21 mouse cellular contexts compared by ENCODE assay signal in genomic region chr17:47701793-47702192, GRCm38 (mm10). TPM values are rescaled to one million over a fixed set of nuclear protein-coding genes. Genes with fewer than 3 reads are reported as not detected.
DNase-seq lines count a peak whose midpoint lies in the region; ATAC-seq and TF ChIP-seq lines count a peak whose summit lies in the region.
"Had no signal": no experiment of that assay in that cellular context is flagged by ENCODE, and none has a peak within 500 bp of the region (broad histone marks: within the 10 kb centered on the region; RNA-seq: fewer than 3 reads in every experiment).

No protein-coding gene starts in this region.

- whole genome bisulfite sequencing in hindbrain, embryonic 15.5 days, result 71% methylated on average over 9 of the region's 9 CpGs
- 73% methylated on average over 9 of the region's 9 CpGs for WGBS in hindbrain, embryonic 12.5 days
- WGBS in midbrain, embryonic 14.5 days, result 72% methylated on average over 9 of the region's 9 CpGs
- 85% methylated on average over 9 of the region's 9 CpGs for WGBS in midbrain, embryonic 13.5 days
- WGBS in bone marrow, adult 2 months, result 75% methylated on average over 9 of the region's 9 CpGs
- WGBS in intestine, embryonic 16.5 days, result 72% methylated on average over 9 of the region's 9 CpGs

- H3K4me1 ChIP-seq in hindbrain, embryonic 15.5 days (replicated peaks), result no peaks in the 10 kb centered on the region
- no peaks in the 10 kb centered on the region for H3K4me1 ChIP-seq in hindbrain, embryonic 12.5 days
- no peaks in the 10 kb centered on the region for H3K4me1 ChIP-seq in midbrain, embryonic 14.5 days (ENCODE audit: control insufficient read depth, insufficient read depth, low read length)
- H3K4me1 ChIP-seq in midbrain, embryonic 13.5 days (replicated peaks), result no peaks in the 10 kb centered on the region
- peaks cover under 1% of the 10 kb centered on the region for H3K4me1 ChIP-seq in ES-Bruce4 (ENCODE audit: control insufficient read depth, insufficient read depth, low read length)
- no peaks in the 10 kb centered on the region for H3K4me1 ChIP-seq in bone marrow, adult 2 months (ENCODE audit: control insufficient read depth, insufficient read depth, low read length)
- H3K4me1 ChIP-seq in intestine, embryonic 16.5 days (ENCODE audit: control insufficient read depth, insufficient read depth, low read length), result peaks cover 17% of the 10 kb centered on the region

- H3K4me3 ChIP-seq in hindbrain, embryonic 15.5 days, result no peak overlapping the region
- no peak overlapping the region for H3K4me3 ChIP-seq in hindbrain, embryonic 12.5 days
- no peak overlapping the region for H3K4me3 ChIP-seq in midbrain, embryonic 14.5 days (replicated peaks; ENCODE audit: low read depth, low read length)
- H3K4me3 ChIP-seq in midbrain, embryonic 13.5 days (replicated peaks), result no peak overlapping the region
- no peak overlapping the region for H3K4me3 ChIP-seq in ES-Bruce4 (ENCODE audit: low read depth, low read length)
- H3K4me3 ChIP-seq in bone marrow, adult 2 months (replicated peaks; ENCODE audit: control insufficient read depth, low read depth, low read length), result no peak overlapping the region
- no peak overlapping the region for H3K4me3 ChIP-seq in intestine, embryonic 16.5 days (ENCODE audit: low read length)
- H3K4me3 ChIP-seq: embryonic facial prominence, embryonic 12.5 days; erythroblast, embryonic 14.5 days; heart, embryonic 15.5 days; limb, embryonic 12.5 days; neural tube, embryonic 15.5 days had no signal

- ATAC-seq in hindbrain, embryonic 15.5 days (ENCODE audit: low FRiP score, low read depth), result peak; percentile 49; the same call in 1 of the 2 replicates
- no peak for ATAC-seq in hindbrain, embryonic 12.5 days (ENCODE audit: low FRiP score)
- no peak for ATAC-seq in midbrain, embryonic 14.5 days (ENCODE audit: low FRiP score, low TSS enrichment)
- no peak for ATAC-seq in midbrain, embryonic 13.5 days
- ATAC-seq in intestine, embryonic 16.5 days, result no peak

- H3K36me3 ChIP-seq in hindbrain, embryonic 15.5 days, result peaks cover 35% of the 10 kb centered on the region
- H3K36me3 ChIP-seq in hindbrain, embryonic 12.5 days, result peaks cover 46% of the 10 kb centered on the region
- H3K36me3 ChIP-seq in midbrain, embryonic 14.5 days (ENCODE audit: control insufficient read depth, insufficient read depth, low read length), result peaks cover 52% of the 10 kb centered on the region
- H3K36me3 ChIP-seq in midbrain, embryonic 13.5 days, result peaks cover 55% of the 10 kb centered on the region
- H3K36me3 ChIP-seq in ES-Bruce4 (ENCODE audit: control insufficient read depth, insufficient read depth, low read length, poor library complexity, severe bottlenecking), result no peaks in the 10 kb centered on the region
- H3K36me3 ChIP-seq in intestine, embryonic 16.5 days (ENCODE audit: control insufficient read depth, insufficient read depth, low read length), result 0 out of 2 replicates have a peak, but pooled peaks cover 6% of the 10 kb centered on the region

- DNase-seq in midbrain, embryonic 14.5 days, result peak; percentile 39
- DNase-seq: adrenal gland, postnatal 36 days; cerebellum, adult 18-20 months; cerebellum, postnatal 14 days; heart, postnatal 36 days; kidney, adult 18-20 months; kidney, postnatal 4 days; lung, adult 2 months had no signal

- no peak for TF ChIP-seq EP300 in ES-Bruce4 (IDR thresholded peaks at IDR 0.05; ENCODE audit: insufficient read depth, low read depth, low read length)

- no peak overlapping the region for H3K4me2 ChIP-seq in hindbrain, embryonic 15.5 days
- no peak overlapping the region for H3K4me2 ChIP-seq in hindbrain, embryonic 12.5 days (replicated peaks)
- H3K4me2 ChIP-seq in midbrain, embryonic 14.5 days (ENCODE audit: low read length), result no peak overlapping the region
- no peak overlapping the region for H3K4me2 ChIP-seq in midbrain, embryonic 13.5 days (replicated peaks)
- H3K4me2 ChIP-seq in intestine, embryonic 16.5 days (ENCODE audit: low read depth, low read length), result no peak overlapping the region
- H3K4me2 ChIP-seq: embryonic facial prominence, embryonic 12.5 days; heart, embryonic 15.5 days; limb, embryonic 12.5 days; liver, embryonic 11.5 days; neural tube, embryonic 15.5 days had no signal

- no peak for TF ChIP-seq POLR2A in ES-Bruce4 (IDR thresholded peaks at IDR 0.05; ENCODE audit: insufficient read depth, low read length)
- TF ChIP-seq POLR2A in bone marrow, adult 2 months (IDR thresholded peaks at IDR 0.05; ENCODE audit: borderline replicate concordance, control insufficient read depth, low read depth, low read length), result peak; percentile 16; the same call in 1 of the 2 replicates

- no peak for TF ChIP-seq CTCF in ES-Bruce4 (IDR thresholded peaks at IDR 0.05; ENCODE audit: low read depth, low read length)
- TF ChIP-seq CTCF in bone marrow, adult 2 months (IDR thresholded peaks at IDR 0.05; ENCODE audit: control insufficient read depth, insufficient read depth, low read length), result no peak

- no peaks in the 10 kb centered on the region for H3K9me3 ChIP-seq in hindbrain, embryonic 15.5 days
- H3K9me3 ChIP-seq in hindbrain, embryonic 12.5 days (replicated peaks), result no peaks in the 10 kb centered on the region
- H3K9me3 ChIP-seq in midbrain, embryonic 14.5 days (ENCODE audit: control insufficient read depth, low read length), result no peaks in the 10 kb centered on the region
- H3K9me3 ChIP-seq in midbrain, embryonic 13.5 days, result no peaks in the 10 kb centered on the region
- no peaks in the 10 kb centered on the region for H3K9me3 ChIP-seq in ES-Bruce4 (replicated peaks; ENCODE audit: control insufficient read depth, insufficient read depth, low read length, poor library complexity, severe bottlenecking)
- H3K9me3 ChIP-seq in intestine, embryonic 16.5 days (ENCODE audit: control insufficient read depth, low read length), result no peaks in the 10 kb centered on the region
- H3K9me3 ChIP-seq: embryonic facial prominence, embryonic 12.5 days; heart, embryonic 15.5 days; limb, embryonic 12.5 days; neural tube, embryonic 15.5 days had no signal

- no peak overlapping the region for H3K9ac ChIP-seq in hindbrain, embryonic 15.5 days
- H3K9ac ChIP-seq in hindbrain, embryonic 12.5 days, result no peak overlapping the region
- H3K9ac ChIP-seq in midbrain, embryonic 14.5 days (replicated peaks; ENCODE audit: low read length), result no peak overlapping the region
- H3K9ac ChIP-seq in midbrain, embryonic 13.5 days (replicated peaks), result no peak overlapping the region
- H3K9ac ChIP-seq in ES-Bruce4 (ENCODE audit: low read depth, poor library complexity, severe bottlenecking), result 0 out of 2 replicates have a peak overlapping the region, but pooled peaks have one; percentile 17
- no peak overlapping the region for H3K9ac ChIP-seq in intestine, embryonic 16.5 days (ENCODE audit: low read depth, low read length)
- H3K9ac ChIP-seq: embryonic facial prominence, embryonic 12.5 days; heart, embryonic 15.5 days; limb, embryonic 12.5 days; neural tube, embryonic 15.5 days had no signal

- H3K27ac ChIP-seq in hindbrain, embryonic 15.5 days (replicated peaks), result 0 out of 2 replicates have a peak overlapping the region, but pooled peaks have one; percentile 34
- H3K27ac ChIP-seq in hindbrain, embryonic 12.5 days, result no peak overlapping the region
- no peak overlapping the region for H3K27ac ChIP-seq in midbrain, embryonic 14.5 days (replicated peaks; ENCODE audit: low read depth, low read length)
- H3K27ac ChIP-seq in midbrain, embryonic 13.5 days, result no peak overlapping the region
- peak overlapping the region; percentile 72 for H3K27ac ChIP-seq in ES-Bruce4 (ENCODE audit: insufficient read depth, low read length)
- no peak overlapping the region for H3K27ac ChIP-seq in bone marrow, adult 2 months (ENCODE audit: control insufficient read depth, insufficient read depth, low read depth, low read length, poor library complexity)
- no peak overlapping the region for H3K27ac ChIP-seq in intestine, embryonic 16.5 days (ENCODE audit: low read length)
- H3K27ac ChIP-seq: embryonic facial prominence, embryonic 12.5 days; heart, embryonic 15.5 days; limb, embryonic 12.5 days; neural tube, embryonic 15.5 days had no signal

- H3K27me3 ChIP-seq in hindbrain, embryonic 15.5 days, result 0 out of 2 replicates have a peak, but pooled peaks cover 2% of the 10 kb centered on the region
- H3K27me3 ChIP-seq in hindbrain, embryonic 12.5 days, result peaks cover 22% of the 10 kb centered on the region
- 0 out of 2 replicates have a peak, but pooled peaks cover 3% of the 10 kb centered on the region for H3K27me3 ChIP-seq in midbrain, embryonic 14.5 days (ENCODE audit: control insufficient read depth, insufficient read depth, low read length)
- H3K27me3 ChIP-seq in midbrain, embryonic 13.5 days, result peaks cover 8% of the 10 kb centered on the region; the same call in 1 of the 2 replicates
- H3K27me3 ChIP-seq in ES-Bruce4 (ENCODE audit: control insufficient read depth, insufficient read depth, low read length, poor library complexity, severe bottlenecking), result no peaks in the 10 kb centered on the region
- no peaks in the 10 kb centered on the region for H3K27me3 ChIP-seq in intestine, embryonic 16.5 days (replicated peaks; ENCODE audit: control insufficient read depth, insufficient read depth, low read length)

RNA-seq across cellular contexts. Expression of gene Prickle4, which starts 7.3 kb away (rescaled TPM):
- 1.3 and 1.6 TPM in 2 replicates for polyA plus RNA-seq in hindbrain, embryonic 15.5 days (2015; fragmentation: Nextera tagmentation; extraction: Ambion mirVana)
- 0.63 and 1.2 TPM in 2 replicates for polyA plus RNA-seq in hindbrain, embryonic 12.5 days (2016; fragmentation: Nextera tagmentation; extraction: Ambion mirVana)
- 2.1 TPM in 1 of 2 replicates, not detected in the other for polyA plus RNA-seq in midbrain, embryonic 14.5 days (2014; fragmentation: Nextera tagmentation; extraction: Ambion mirVana)
- 1.0 TPM in 2 replicates for polyA plus RNA-seq in midbrain, embryonic 13.5 days (2015; fragmentation: Nextera tagmentation; extraction: Ambion mirVana)
- 2.0 and 2.2 TPM in 2 replicates for polyA plus RNA-seq in ES-Bruce4 (2011; ENCODE audit: insufficient read depth, insufficient read length, low read depth, missing spikeins)
- polyA plus RNA-seq in bone marrow, adult 2 months (2011; ENCODE audit: insufficient read depth, insufficient read length, low replicate concordance, missing spikeins), result not detected in 2 replicates
- polyA plus RNA-seq in intestine, embryonic 16.5 days (2015; fragmentation: Nextera tagmentation; extraction: Ambion mirVana), result 0.69 and 1.8 TPM in 2 replicates
- polyA plus RNA-seq: limb, embryonic 12.5 days had no signal

RNA-seq across cellular contexts. Expression of gene Gm21981, which starts 7.5 kb away (rescaled TPM):
- polyA plus RNA-seq in hindbrain, embryonic 15.5 days (2015; fragmentation: Nextera tagmentation; extraction: Ambion mirVana), result 1.2 and 1.5 TPM in 2 replicates
- 0.23 and 0.27 TPM in 2 replicates for polyA plus RNA-seq in hindbrain, embryonic 12.5 days (2016; fragmentation: Nextera tagmentation; extraction: Ambion mirVana)
- polyA plus RNA-seq in midbrain, embryonic 14.5 days (2014; fragmentation: Nextera tagmentation; extraction: Ambion mirVana), result 5.4 and 7.2 TPM in 2 replicates
- polyA plus RNA-seq in midbrain, embryonic 13.5 days (2015; fragmentation: Nextera tagmentation; extraction: Ambion mirVana), result 0.62 and 0.66 TPM in 2 replicates
- 0.24 and 1.0 TPM in 2 replicates for polyA plus RNA-seq in ES-Bruce4 (2011; ENCODE audit: insufficient read depth, insufficient read length, low read depth, missing spikeins)
- not detected in 2 replicates for polyA plus RNA-seq in bone marrow, adult 2 months (2011; ENCODE audit: insufficient read depth, insufficient read length, low replicate concordance, missing spikeins)
- polyA plus RNA-seq in intestine, embryonic 16.5 days (2015; fragmentation: Nextera tagmentation; extraction: Ambion mirVana), result 0.16 and 0.26 TPM in 2 replicates
- polyA plus RNA-seq: erythroblast, embryonic 14.5 days had no signal

RNA-seq across cellular contexts. Expression of gene Frs3, which starts 13.0 kb away (rescaled TPM):
- polyA plus RNA-seq in hindbrain, embryonic 15.5 days (2015; fragmentation: Nextera tagmentation; extraction: Ambion mirVana), result 49.3 and 52.2 TPM in 2 replicates
- polyA plus RNA-seq in hindbrain, embryonic 12.5 days (2016; fragmentation: Nextera tagmentation; extraction: Ambion mirVana), result 18.7 and 18.9 TPM in 2 replicates
- 32.3 and 33.2 TPM in 2 replicates for polyA plus RNA-seq in midbrain, embryonic 14.5 days (2014; fragmentation: Nextera tagmentation; extraction: Ambion mirVana)
- polyA plus RNA-seq in midbrain, embryonic 13.5 days (2015; fragmentation: Nextera tagmentation; extraction: Ambion mirVana), result 26.9 and 28.0 TPM in 2 replicates
- polyA plus RNA-seq in ES-Bruce4 (2011; ENCODE audit: insufficient read depth, insufficient read length, low read depth, missing spikeins), result 14.0 and 14.5 TPM in 2 replicates
- not detected in 2 replicates for polyA plus RNA-seq in bone marrow, adult 2 months (2011; ENCODE audit: insufficient read depth, insufficient read length, low replicate concordance, missing spikeins)
- polyA plus RNA-seq in intestine, embryonic 16.5 days (2015; fragmentation: Nextera tagmentation; extraction: Ambion mirVana), result 3.2 and 4.4 TPM in 2 replicates

RNA-seq across cellular contexts. Expression of gene Tomm6, which starts 13.6 kb away (rescaled TPM):
- polyA plus RNA-seq in hindbrain, embryonic 15.5 days (2015; fragmentation: Nextera tagmentation; extraction: Ambion mirVana), result 277 and 288 TPM in 2 replicates
- 320 and 339 TPM in 2 replicates for polyA plus RNA-seq in hindbrain, embryonic 12.5 days (2016; fragmentation: Nextera tagmentation; extraction: Ambion mirVana)
- polyA plus RNA-seq in midbrain, embryonic 14.5 days (2014; fragmentation: Nextera tagmentation; extraction: Ambion mirVana), result 298 and 333 TPM in 2 replicates
- polyA plus RNA-seq in midbrain, embryonic 13.5 days (2015; fragmentation: Nextera tagmentation; extraction: Ambion mirVana), result 285 and 287 TPM in 2 replicates
- polyA plus RNA-seq in ES-Bruce4 (2011; ENCODE audit: insufficient read depth, insufficient read length, low read depth, missing spikeins), result 221 and 231 TPM in 2 replicates
- polyA plus RNA-seq in bone marrow, adult 2 months (2011; ENCODE audit: insufficient read depth, insufficient read length, low replicate concordance, missing spikeins), result 127 and 178 TPM in 2 replicates
- 426 and 427 TPM in 2 replicates for polyA plus RNA-seq in intestine, embryonic 16.5 days (2015; fragmentation: Nextera tagmentation; extraction: Ambion mirVana)

RNA-seq across cellular contexts. Expression of gene Pgc, which starts 24.8 kb away (rescaled TPM):
- polyA plus RNA-seq in hindbrain, embryonic 15.5 days (2015; fragmentation: Nextera tagmentation; extraction: Ambion mirVana), result 0.16 TPM in 1 of 2 replicates, not detected in the other
- polyA plus RNA-seq in hindbrain, embryonic 12.5 days (2016; fragmentation: Nextera tagmentation; extraction: Ambion mirVana), result not detected in 2 replicates
- not detected in 2 replicates for polyA plus RNA-seq in midbrain, embryonic 14.5 days (2014; fragmentation: Nextera tagmentation; extraction: Ambion mirVana)
- not detected in 2 replicates for polyA plus RNA-seq in midbrain, embryonic 13.5 days (2015; fragmentation: Nextera tagmentation; extraction: Ambion mirVana)
- polyA plus RNA-seq in ES-Bruce4 (2011; ENCODE audit: insufficient read depth, insufficient read length, low read depth, missing spikeins), result 4.9 and 5.0 TPM in 2 replicates
- polyA plus RNA-seq in bone marrow, adult 2 months (2011; ENCODE audit: insufficient read depth, insufficient read length, low replicate concordance, missing spikeins), result 1.1 TPM in 1 of 2 replicates, not detected in the other
- 0.28 and 0.68 TPM in 2 replicates for polyA plus RNA-seq in intestine, embryonic 16.5 days (2015; fragmentation: Nextera tagmentation; extraction: Ambion mirVana)
- polyA plus RNA-seq: C2C12; embryonic facial prominence, embryonic 12.5 days; erythroblast, embryonic 14.5 days; limb, embryonic 12.5 days; liver, embryonic 11.5 days; neural tube, embryonic 15.5 days had no signal

Comparison
In these comparisons a context has a peak if more than half of its experiments do, and no peak if none do; other contexts are left out.
1. H3K27ac ChIP-seq: peak in hindbrain, embryonic 15.5 days (single experiment) and ES-Bruce4 (single experiment); none in hindbrain, embryonic 12.5 days (single experiment), midbrain, embryonic 14.5 days (single experiment), midbrain, embryonic 13.5 days (single experiment), bone marrow, adult 2 months (single experiment) and intestine, embryonic 16.5 days (single experiment).